Mouse (Mus musculus) adrenal gland, adult 18-20 months (tissue): ENCODE data around the gene Pnpla5. TPM values are rescaled to one million over a fixed set of nuclear protein-coding genes. Genes with fewer than 3 reads are reported as not detected.
"Not testable (repeated sequence)": the region's sequence is repeated elsewhere in the genome, so short reads cannot be mapped to it uniquely, and the experiment has no call there.

Experiments used
- DNase-seq, 2 experiments: peaks; one replicate each; pipeline ENCODE4 v3.0.0; 2021 to 2022; ENCODE audit warnings: low spot score in 2 of 2
- total RNA-seq, 2 experiments: library from RNA; stranded (reverse); gene quantifications; 1 replicate in 1 of 2; 2 replicates in 1 of 2; pipeline ENCODE4 v1.2.3; 2021

Pnpla5 gene
- total RNA-seq, 2 experiments from 2014 or later: 0.17 to 0.48 TPM

DNA sequence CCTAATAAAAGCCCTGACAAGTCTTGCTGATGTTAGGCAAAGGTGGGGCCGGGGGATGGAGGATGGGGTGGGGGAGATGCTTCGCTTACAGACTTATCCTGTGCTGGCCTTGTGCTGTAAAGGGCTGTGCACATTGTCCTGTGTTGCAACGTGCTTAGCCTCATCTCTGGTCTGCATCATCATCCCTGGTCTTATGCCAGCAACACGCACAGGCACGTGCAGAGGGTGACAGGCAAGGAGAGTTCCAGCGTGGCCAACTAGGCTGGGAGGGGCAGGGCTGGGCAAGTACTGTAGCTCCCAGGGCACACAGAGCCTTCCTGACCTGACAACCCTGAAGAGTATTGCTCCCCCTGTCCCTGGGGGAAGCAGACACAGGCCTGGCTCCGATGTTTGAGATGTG, 1.9 kb downstream of the Pnpla5 start:
- peak in 1 of 2 experiments; percentile 10 for DNase-seq

DNA sequence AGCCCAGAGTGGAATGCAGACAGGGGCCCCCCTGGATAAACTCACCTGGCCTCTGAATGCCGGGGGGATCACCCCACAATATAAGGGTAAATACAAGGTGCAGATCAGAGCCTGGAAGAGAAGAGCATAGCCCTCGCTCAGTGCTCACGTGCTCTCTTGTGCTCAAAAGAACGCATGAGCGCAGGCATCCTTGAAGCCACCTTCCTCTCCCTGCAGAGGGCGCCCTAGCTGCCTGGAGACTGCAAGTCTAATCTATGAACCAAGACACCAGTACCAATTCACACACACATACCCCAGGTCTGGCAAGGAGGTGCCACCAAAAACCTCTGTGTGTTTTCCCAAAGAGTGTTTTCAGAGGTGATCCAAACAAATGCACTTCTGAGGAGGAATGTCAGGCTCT, 2.4 kb downstream of the Pnpla5 start:
- DNase-seq: peak in 1 of 2 experiments; percentile 33

DNA sequence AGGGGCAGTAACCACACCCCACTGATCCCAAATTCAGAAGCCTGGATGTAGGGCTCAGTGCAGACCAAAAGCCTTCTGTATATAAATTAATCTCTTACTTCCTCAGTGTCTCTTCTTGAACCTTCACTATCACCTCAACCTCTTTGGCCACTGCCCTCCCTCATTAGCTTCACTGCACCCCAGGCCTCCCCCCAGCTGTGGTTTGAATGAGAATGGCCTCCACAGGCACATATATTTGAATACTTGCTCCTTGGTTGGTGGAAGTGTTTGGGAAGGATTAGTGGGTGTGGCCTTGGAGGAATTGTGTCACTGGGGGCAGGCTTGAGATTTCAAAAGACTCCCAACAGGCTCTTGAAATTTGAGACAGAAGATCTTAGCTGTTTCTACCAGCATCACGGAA, 6.5 kb downstream of the Pnpla5 start:
- DNase-seq: no peak

DNA sequence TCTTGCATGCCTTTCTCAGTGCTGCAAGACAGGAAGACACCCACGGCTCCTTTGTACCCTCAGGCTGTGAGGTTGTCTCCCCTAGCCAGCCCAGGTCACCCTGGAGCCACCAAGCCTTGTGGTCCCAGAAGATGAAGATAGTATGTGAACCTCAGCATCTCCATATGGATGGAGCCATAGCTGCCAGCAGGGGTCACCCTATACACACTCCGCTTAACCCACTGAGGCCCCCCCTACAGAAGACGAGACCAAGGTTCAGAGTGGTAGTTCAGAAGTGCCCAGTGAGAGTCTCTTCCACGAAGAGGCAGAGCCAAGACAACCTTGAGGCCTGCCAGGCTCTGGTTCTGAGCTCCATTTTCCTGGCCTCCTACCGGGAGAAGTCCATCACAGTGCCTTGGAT, 7.2 kb downstream of the Pnpla5 start:
- DNase-seq: no peak

DNA sequence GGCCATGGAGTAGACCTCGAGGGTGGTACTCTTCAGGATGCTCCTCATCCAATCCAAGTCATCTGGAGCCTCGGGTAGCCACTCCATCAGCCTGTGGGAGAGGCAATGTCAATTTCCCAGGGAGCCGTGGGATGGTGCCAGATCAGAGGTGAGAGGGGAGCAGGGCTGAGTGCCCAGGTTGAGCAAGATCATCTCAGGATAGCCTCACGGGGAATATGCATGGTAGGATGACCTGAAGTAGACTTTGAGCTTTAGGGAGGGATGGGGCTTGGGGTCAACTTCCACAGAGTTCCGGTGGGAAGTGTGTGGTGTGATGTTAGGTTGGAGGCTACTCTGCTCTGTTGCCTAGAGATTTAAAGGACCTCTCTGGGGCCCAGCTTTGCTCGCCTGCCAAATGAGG, 9.1 kb downstream of the Pnpla5 start:
- DNase-seq: no peak

DNA sequence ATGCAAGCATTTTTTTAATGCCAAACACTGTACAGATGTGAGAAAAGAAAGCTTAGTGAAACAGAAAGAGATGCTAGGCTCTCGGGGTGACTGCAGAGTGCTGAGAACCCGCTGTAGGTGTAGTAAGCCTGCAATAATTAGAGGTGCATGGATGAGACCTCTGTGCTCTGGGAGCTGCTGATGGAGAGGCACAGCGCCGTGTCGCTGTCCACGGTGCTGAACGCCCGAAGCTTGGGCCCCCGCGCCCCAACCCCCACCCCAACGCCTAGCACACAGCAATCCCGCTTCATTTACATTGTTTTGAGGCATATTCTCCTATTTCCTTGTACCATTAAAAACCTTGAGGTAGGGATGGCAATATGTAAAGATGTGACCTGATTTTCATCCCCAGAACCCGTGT, 14.1 kb downstream of the Pnpla5 start:
- DNase-seq: peak; percentile 14 to 30

DNA sequence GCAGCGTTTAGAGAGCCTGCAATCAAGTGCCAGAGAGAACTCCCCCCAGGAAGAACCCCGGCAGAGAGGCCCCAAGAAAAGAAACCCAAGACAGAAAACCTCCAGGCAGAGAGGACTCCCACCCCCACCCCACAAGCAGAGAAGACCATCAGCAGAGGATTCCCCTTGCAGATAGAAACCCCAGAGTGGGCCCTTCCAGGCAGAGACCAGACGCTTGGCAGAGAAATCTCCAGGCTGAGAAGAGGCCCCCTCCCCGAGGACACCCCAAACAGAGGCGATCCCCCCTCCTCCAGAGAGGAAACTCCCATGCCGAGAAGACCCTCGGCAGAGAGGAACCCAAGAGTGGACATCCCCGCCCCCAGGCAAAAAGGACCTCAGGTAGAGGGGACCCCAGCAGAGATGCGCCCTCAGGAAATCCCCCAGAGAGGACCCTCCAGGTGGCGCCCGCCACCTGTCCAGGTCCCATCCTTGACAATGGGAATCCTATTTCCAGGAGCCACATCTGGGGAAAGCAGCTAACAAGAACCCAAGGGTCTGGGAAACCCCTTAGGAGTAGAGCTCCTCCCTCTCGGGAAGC, 17.0 kb downstream of the Pnpla5 start:
- DNase-seq: no peak

DNA sequence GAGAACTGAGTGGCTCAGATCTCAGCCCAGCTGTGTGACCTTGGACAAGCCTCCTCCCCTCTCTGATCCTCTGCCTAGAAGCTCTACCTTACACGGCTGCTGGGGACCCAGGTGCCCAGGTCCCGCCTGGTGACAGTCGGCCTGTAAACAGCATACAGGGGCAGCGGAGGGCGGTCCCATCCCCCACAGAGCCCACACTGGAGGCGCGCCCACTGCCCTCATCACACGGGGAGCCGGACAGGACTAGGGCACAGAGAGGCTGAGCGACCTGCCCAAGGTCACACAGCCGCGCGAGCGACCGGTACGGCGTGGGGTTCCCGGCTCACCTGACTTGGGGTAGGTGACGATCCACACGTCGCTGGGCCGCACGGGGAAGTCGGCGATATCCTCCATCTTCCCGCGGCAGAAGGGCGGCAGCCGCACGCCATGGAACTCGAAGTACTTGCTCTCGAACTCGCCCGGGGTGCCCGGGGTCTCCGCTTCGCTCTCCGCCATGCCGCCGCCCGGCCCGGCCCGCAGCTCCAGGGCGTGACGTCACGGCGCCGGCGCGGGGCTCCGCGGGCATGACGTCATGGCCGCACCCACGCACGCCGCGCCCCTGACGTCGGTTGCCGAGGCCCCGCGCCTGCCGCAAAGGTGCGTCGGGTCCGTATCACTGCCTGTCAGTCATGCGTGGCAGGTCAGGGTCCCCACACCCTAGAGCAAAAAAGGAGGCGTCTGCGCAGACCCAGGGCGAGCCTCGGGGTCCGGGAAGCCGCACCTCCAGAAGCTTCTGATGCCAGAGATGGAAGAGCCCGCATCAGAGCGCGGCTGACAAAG, 17.7 kb downstream of the Pnpla5 start, which contains the start of gene Sult4a1:
TSS of gene Sult4a1 (minus strand) at position 650 of the 819 bp plus-strand sequence.
- peak; percentile 8 to 25 for DNase-seq

DNA sequence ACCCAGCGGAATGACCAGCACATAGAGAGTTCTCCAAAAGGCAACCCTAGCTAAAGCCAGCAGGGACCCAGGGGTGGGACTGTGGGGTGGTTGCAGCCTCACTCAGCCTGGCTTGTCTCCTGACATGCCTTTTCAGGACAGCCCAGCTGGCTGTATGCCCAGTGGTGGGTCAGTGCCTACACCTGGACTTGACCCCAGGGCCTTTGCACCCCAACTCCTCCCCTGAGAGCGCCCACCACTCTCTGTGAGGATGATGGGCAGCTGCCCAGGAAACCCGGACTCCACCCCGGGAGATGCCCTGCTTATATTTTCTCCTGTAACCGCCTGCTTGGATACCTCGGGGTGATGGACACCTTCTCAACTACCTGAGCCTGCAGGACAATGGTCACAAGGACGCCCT, 18.3 kb downstream of the Pnpla5 start:
- DNase-seq: no peak

DNA sequence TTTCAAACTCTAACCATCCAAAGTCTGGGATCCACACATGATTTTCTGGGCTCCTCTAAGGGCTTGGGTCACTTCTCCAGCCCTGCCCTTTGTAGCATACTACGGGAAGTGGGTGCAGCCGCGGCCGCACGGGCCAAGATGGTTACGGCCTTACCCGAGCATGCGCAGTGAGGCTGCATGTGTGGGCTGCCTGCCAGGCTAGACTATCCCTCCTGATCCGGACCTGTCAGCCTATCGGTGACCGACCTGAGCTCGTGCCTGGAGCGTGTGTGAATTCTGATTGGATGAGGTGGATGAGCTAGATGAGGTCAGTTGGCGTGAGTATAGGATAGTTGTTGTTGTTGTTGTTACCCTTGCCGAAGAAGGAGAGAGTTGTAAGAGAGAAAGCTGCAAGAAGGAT, 25.4 kb downstream of the Pnpla5 start:
- not testable (repeated sequence) for DNase-seq

DNA sequence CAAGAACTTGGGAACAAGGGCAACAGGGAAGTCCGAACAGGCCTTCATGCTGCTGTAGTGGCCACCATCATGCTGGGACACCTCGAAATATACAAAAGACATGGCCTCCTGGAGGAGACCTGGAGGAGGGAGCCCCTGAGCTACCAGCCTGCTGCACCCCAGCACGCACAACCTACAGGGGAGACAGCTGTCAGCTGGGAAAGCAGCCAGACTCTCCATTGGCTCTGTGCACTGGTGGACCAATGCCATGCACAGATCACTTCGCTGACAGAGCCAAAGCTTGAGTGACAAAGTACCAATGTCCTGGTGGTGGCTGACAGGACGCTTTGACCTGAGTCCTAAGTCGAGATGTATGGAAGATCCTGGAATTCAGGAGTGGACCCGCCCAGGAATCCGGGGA, 26.9 kb downstream of the Pnpla5 start:
- no peak for DNase-seq

DNA sequence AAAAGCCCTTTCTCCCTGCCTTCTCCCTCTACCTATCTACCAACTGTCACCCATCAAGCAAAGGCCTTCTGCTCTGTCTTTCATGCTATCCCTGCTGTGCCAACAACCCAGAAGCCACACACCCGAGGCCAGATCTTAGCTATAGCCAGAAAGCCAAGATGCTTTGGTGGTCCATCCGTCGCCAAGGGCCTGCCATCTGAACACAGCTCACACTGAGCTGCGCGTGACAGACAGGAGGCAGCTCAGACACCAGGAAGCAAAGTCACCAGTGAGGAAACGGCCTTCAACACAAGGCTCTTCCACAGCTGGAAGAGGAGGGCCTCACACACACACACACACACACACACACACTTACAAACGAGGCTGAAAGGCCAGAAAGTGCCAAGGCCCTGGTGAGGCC, 28.1 kb downstream of the Pnpla5 start:
- no peak for DNase-seq

DNA sequence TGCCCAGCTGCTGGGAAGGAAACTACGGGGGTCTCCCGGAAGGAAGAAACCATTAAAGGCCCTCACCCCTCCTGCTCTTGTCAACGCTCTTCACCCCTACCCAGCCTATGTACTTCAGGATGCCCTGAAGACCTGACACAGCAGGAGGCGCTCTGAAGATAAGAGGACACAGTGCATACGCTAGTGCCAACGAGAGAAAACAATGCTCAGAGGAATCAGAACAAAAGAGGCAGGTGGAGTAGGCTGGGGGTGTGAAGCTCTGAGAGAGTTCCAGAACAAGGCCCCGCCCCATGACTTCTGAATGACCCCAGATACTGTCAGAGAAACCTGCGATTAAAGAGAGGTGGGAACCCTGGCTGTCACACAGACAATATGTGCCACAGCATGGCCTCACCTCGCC, 36.2 kb downstream of the Pnpla5 start:
- DNase-seq: no peak

DNA sequence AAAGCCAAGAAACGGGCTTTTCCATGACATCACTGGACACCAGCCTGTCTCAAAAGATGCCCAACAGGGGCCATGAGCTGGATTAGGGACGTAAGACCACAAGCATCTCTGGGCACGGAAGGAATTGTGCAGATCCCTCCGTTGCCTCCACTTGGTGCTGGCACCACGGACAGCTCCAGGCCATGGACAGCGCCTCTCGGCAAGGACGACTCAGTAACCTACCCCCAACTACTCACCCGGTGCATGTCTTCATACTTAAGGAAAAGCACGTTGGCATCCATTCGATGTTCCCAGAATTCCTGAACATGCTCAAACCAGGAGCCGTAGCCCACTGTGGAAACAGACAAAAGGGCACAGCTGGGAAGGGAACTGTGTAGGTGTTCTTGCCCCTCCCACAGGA, 36.6 kb downstream of the Pnpla5 start:
- DNase-seq: no peak

DNA sequence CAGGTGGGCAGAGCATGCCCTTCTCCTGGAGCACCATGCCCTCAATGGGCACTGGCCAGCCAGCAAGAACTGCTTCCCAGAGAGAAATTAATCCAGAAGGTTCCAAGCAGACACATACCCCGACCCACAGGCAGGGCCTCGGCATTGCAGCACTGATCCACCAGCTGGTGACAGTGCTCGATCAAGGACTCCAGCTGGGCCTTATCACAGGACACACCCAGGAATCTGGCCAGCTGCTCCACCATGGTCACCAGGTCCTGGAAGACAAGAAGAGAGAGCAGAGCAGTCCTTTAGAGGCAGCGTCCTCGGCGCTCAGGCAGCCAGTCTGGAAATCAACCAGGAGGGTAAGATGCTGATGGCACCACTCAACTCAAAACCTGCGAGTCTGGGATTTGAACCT, 42.9 kb downstream of the Pnpla5 start:
- no peak for DNase-seq

DNA sequence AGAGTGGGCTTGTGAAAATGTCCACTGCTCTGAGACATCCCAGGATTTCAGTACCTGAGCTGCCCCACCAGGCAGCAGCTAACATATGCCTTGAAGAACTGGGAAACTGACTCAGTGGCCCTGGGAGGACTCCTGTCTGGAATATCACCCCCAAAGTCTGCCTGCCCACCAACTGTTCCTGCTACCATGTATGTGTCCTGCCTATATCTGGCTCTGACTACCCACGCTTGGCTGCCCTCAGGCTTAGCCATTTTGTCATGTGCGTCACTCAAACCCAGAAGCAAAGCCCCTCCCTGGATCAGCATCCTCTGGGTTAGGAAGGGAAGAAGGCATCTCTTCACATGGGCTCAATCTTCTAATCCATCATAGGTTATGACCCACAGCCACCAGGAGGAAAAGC, 43.5 kb downstream of the Pnpla5 start:
- no peak for DNase-seq

DNA sequence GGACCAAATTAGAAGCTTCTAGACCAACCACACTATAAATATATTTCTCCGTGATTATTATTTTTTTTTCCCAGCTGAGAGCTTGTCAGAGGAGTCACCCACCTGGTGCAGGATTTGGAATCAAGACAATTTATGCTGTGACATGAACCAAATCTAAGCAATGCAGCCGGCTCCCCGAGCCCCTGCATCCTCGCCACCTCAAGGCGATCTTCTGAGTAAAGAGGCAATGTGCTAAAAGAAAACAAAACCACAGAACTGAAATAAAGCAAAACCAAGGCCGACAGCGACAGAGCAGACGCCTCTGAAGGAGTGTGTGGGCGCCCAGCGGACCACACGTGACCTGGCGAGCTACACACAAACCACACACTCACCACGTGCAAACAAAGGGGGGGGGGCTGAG, 44.3 kb downstream of the Pnpla5 start:
- no peak for DNase-seq

DNA sequence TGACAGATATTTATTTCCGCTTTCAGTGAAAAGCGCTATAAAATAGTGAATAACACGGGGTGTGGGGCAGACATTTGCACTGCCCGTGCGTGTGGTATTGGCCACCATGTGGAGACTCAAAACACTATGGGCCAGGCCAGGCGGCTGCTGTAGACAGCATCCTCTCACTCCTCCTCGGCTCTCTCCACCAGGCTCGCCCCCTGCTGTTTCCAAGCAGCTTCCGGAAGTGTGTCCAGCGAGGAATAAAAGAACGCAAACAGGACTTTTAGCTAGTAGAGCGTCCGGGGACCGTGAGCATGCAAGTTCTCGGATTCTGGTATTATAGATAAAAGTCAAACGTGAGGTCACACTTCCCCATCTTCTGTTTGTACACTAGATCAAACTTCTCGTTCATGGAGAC, 45.8 kb downstream of the Pnpla5 start:
- DNase-seq: no peak

DNA sequence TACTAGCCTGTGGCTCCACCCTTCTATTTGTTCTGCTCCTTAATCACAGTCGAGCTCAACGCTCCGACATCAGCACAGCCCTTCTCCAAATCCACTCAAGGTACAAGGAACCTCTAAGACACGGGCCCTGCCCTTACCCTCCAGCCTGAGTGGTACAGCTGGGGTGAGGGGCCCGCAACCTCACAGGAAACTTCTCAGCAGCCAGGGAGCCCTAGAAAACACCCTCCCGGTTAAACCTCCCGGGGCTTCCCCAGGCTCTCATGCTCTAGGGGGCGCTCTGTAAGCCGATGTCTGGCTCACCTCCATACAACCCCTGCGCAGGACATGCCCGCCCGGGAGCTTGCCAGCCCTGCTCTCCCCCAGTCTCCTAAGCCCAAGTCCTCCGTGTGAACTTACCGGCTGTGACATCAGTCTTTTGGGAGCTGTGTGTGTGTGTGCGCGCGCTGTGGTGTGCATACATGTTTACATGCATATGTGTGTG, 48.2 kb downstream of the Pnpla5 start:
- no peak for DNase-seq

DNA sequence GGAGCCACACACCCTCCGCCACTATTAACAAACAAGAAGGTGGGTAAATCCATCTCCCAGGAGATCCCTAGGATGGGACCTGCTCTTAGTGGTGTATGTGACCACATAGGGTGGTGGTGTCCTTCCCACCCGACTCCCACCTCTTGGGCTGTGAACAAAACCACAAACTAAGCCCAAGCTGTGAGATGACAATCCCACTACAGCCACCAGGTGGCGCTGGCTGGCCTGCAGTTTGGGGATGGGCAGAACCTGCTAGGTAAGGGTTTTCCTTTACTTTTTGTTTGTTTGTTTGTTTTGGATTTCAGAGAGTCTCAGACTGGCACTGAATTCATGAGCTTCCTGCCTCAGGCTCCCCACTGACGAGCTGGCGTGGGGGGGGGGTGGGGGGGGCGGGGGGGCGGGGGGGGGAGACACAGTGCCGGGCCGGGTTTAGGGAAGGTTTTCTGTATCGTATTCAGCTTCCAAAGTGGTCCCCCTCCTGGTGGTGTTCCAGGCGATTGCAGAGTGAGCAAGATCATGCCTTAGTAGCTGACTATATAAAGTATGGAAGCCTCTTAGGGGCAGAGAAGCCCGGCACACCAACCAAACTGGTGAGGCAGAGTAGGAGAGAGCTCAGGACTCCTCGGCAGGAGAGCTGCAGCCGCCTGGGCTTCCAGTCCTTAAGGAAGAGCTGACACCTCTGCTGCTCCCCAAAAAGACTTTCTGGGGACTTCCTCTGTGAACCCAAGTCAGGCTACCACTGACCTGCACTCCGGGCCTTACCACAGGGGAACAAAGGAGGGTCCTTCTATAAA, 48.9 kb downstream of the Pnpla5 start:
- DNase-seq: peak; percentile 61 to 67

DNA sequence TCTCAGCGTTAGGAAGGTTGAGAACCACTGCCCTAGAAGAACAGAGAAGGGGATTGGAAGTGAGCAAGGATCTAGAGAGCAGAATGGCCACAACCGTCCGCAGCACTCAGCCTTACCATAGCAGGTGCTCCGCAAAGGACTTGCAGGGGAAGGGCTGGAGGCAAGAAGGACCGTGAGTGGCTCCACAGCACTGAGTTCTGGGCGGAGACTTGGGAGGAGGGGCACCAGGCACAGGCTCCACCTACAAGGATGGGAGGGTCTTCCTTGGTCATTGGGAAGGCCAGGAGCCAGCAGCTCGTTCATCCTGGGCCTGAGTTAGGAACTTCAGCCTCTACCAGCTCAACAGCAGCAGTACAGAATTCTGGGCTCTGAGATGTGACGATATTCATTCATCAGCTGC, 49.9 kb downstream of the Pnpla5 start:
- no peak for DNase-seq

DNA sequence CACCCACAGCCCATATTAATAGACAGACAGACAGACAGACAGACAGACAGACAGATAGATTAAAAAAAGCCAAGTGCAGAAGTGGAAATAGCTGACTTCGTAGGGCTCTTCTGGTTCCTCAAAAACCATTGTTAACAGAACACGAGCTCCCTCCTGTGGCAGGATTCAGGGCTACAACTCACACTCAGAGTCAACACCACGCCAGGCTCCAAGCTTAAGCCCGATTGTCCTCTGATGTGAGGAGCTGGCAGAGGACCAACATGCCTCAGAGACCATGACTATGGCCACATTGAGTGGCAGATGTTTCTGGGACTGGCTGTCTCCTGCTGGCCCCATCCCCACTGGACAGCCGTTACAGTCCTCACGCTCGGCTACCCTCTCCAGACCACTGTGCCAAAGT, 50.7 kb downstream of the Pnpla5 start:
- peak; percentile 14 to 47 for DNase-seq
